ENCODE assay signal across 9 mouse cellular contexts in the genomic region with DNA sequence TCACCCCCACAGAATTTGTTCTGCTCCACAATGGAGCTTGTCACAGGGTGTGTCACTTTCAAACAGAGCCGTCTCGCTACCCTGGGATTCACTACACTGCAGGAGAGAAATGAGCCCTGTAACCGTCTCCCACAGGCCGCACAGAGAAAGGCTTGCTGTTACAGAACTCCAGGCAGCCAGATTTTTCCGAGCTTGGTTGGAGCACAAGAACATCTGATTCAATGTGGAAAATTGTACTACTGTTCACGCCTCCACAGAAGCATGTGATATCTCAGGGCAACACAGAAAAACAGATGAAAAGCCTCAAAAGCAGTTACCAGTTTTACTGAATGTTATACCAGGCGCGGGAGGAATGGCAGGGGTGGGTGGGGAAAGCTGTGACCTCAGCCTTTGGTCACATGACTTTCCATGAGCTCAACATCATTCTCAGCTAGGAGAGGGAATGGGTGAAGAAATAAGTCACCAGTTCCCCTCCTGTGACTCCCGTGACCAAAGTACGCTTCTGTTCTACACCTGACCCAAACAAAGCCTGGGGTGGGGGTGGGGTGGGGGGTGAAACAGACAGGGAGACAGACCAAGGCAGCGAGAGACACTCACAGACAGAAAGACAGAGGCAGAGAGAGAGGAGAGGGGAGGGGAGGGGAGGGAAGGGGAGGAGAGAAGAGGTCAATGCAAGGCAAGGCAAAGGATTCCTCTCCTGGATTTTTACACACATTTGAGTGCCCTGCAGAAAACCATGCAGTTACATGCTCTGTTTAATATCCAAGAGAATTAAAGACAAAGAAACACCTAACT. TPM values are rescaled to one million over a fixed set of nuclear protein-coding genes. Genes with fewer than 3 reads are reported as not detected.
DNase-seq lines count a peak whose midpoint lies in the region; ATAC-seq lines count a peak whose summit lies in the region.
"Had no signal": no experiment of that assay in that cellular context is flagged by ENCODE, and none has a peak within 500 bp of the region (broad histone marks: within the 10 kb centered on the region; RNA-seq: fewer than 3 reads in every experiment).

No protein-coding gene starts in this region.

- peak overlapping the region; percentile 55 for H3K4me2 ChIP-seq in heart, embryonic 11.5 days
- peak overlapping the region; percentile 40 for H3K4me2 ChIP-seq in kidney, embryonic 16.5 days (replicated peaks; ENCODE audit: low read depth, low read length)
- H3K4me2 ChIP-seq in limb, embryonic 13.5 days (replicated peaks): peak overlapping the region; percentile 36
- H3K4me2 ChIP-seq in neural tube, embryonic 14.5 days (ENCODE audit: low read depth, low read length): peak overlapping the region; percentile 41

- H3K27me3 ChIP-seq in heart, embryonic 11.5 days (ENCODE audit: control insufficient read depth, insufficient read depth, low read length): no peaks in the 10 kb centered on the region
- no peaks in the 10 kb centered on the region for H3K27me3 ChIP-seq in kidney, embryonic 16.5 days (ENCODE audit: insufficient read depth, low read length)
- no peaks in the 10 kb centered on the region for H3K27me3 ChIP-seq in limb, embryonic 13.5 days
- no peaks in the 10 kb centered on the region for H3K27me3 ChIP-seq in neural tube, embryonic 14.5 days (ENCODE audit: control insufficient read depth, insufficient read depth, low read length)
- H3K27me3 ChIP-seq: megakaryocyte, embryonic 14.5 days had no signal

- H3K9me3 ChIP-seq in heart, embryonic 11.5 days (replicated peaks; ENCODE audit: control insufficient read depth, low read length): no peaks in the 10 kb centered on the region
- no peaks in the 10 kb centered on the region for H3K9me3 ChIP-seq in kidney, embryonic 16.5 days (ENCODE audit: low read length)
- H3K9me3 ChIP-seq in limb, embryonic 13.5 days: no peaks in the 10 kb centered on the region
- no peaks in the 10 kb centered on the region for H3K9me3 ChIP-seq in neural tube, embryonic 14.5 days (ENCODE audit: control insufficient read depth, low read length)

- peak; percentile 57 for DNase-seq in retina, postnatal 1 day
- no peak for DNase-seq in retina, embryonic 14.5 days (ENCODE audit: low spot score)
- no peak for DNase-seq in T-cell, adult 2 months (ENCODE audit: low spot score)
- no peak for DNase-seq in adrenal gland, adult 8-10 months

- peak overlapping the region; percentile 50 for H3K27ac ChIP-seq in heart, embryonic 11.5 days (ENCODE audit: low read depth, low read length)
- peak overlapping the region; percentile 19; the same call in 1 of the 2 replicates for H3K27ac ChIP-seq in kidney, embryonic 16.5 days (ENCODE audit: low read length)
- no peak overlapping the region for H3K27ac ChIP-seq in limb, embryonic 13.5 days
- peak overlapping the region; percentile 74 for H3K27ac ChIP-seq in neural tube, embryonic 14.5 days (ENCODE audit: low read depth, low read length)

- peak overlapping the region; percentile 54; the same call in 1 of the 2 replicates for H3K9ac ChIP-seq in heart, embryonic 11.5 days (ENCODE audit: low read depth, low read length)
- H3K9ac ChIP-seq in kidney, embryonic 16.5 days (replicated peaks; ENCODE audit: low read length): no peak overlapping the region
- no peak overlapping the region for H3K9ac ChIP-seq in limb, embryonic 13.5 days
- H3K9ac ChIP-seq in neural tube, embryonic 14.5 days (replicated peaks; ENCODE audit: low read depth, low read length): peak overlapping the region; percentile 39; the same call in 1 of the 2 replicates

- H3K4me3 ChIP-seq in heart, embryonic 11.5 days (ENCODE audit: low read depth, low read length): peak overlapping the region; percentile 27; the same call in 1 of the 2 replicates
- no peak overlapping the region for H3K4me3 ChIP-seq in kidney, embryonic 16.5 days (ENCODE audit: low read length)
- no peak overlapping the region for H3K4me3 ChIP-seq in limb, embryonic 13.5 days
- H3K4me3 ChIP-seq in neural tube, embryonic 14.5 days (ENCODE audit: low read depth, low read length): no peak overlapping the region
- H3K4me3 ChIP-seq: megakaryocyte, embryonic 14.5 days had no signal

- peaks cover 3% of the 10 kb centered on the region; the same call in 1 of the 2 replicates for H3K4me1 ChIP-seq in heart, embryonic 11.5 days (ENCODE audit: control insufficient read depth, insufficient read depth, low read length)
- H3K4me1 ChIP-seq in kidney, embryonic 16.5 days (ENCODE audit: insufficient read depth, low read length): peaks cover 10% of the 10 kb centered on the region; the same call in 1 of the 2 replicates
- peaks cover 18% of the 10 kb centered on the region; the same call in 1 of the 2 replicates for H3K4me1 ChIP-seq in limb, embryonic 13.5 days
- peaks cover 7% of the 10 kb centered on the region; the same call in 1 of the 2 replicates for H3K4me1 ChIP-seq in neural tube, embryonic 14.5 days (ENCODE audit: control insufficient read depth, insufficient read depth, low read length)
- H3K4me1 ChIP-seq: megakaryocyte, embryonic 14.5 days had no signal

- ATAC-seq in heart, embryonic 11.5 days (replicated peaks; ENCODE audit: insufficient number of reproducible peaks, low FRiP score, low TSS enrichment): 0 out of 2 replicates have a peak, but pooled peaks have one; percentile 49
- ATAC-seq in kidney, embryonic 16.5 days (ENCODE audit: low FRiP score, low TSS enrichment): peak; percentile 87
- ATAC-seq in limb, embryonic 13.5 days (ENCODE audit: low FRiP score, low read depth): peak; percentile 48; the same call in 1 of the 2 replicates
- ATAC-seq in neural tube, embryonic 14.5 days (ENCODE audit: low read depth): peak; percentile 80

- WGBS in heart, embryonic 11.5 days (ENCODE audit: insufficient replicate concordance): 22% methylated on average over 11 of the region's 11 CpGs
- WGBS in kidney, embryonic 16.5 days: 45% methylated on average over 11 of the region's 11 CpGs
- 28% methylated on average over 11 of the region's 11 CpGs for WGBS in limb, embryonic 13.5 days
- WGBS in neural tube, embryonic 14.5 days: 6% methylated on average over 11 of the region's 11 CpGs

- no peaks in the 10 kb centered on the region for H3K36me3 ChIP-seq in heart, embryonic 11.5 days (ENCODE audit: control insufficient read depth, insufficient read depth, low read length)
- no peaks in the 10 kb centered on the region for H3K36me3 ChIP-seq in kidney, embryonic 16.5 days (ENCODE audit: insufficient read depth, low read length)
- no peaks in the 10 kb centered on the region for H3K36me3 ChIP-seq in limb, embryonic 13.5 days
- H3K36me3 ChIP-seq in neural tube, embryonic 14.5 days (ENCODE audit: control insufficient read depth, insufficient read depth, low read length): no peaks in the 10 kb centered on the region

RNA-seq across cellular contexts. Expression of gene Aig1, which starts 7.5 kb away (rescaled TPM):
- polyA plus RNA-seq in heart, embryonic 11.5 days (2014; fragmentation: Nextera tagmentation; extraction: Ambion mirVana): 38.3 and 41.7 TPM in 2 replicates
- 53.2 and 56.8 TPM in 2 replicates for polyA plus RNA-seq in kidney, embryonic 16.5 days (2015; fragmentation: Nextera tagmentation; extraction: Ambion mirVana)
- polyA plus RNA-seq in limb, embryonic 13.5 days (2015; fragmentation: Nextera tagmentation; extraction: Ambion mirVana): 23.5 and 24.2 TPM in 2 replicates
- 95.4 and 124 TPM in 2 replicates for polyA plus RNA-seq in neural tube, embryonic 14.5 days (2014; fragmentation: Nextera tagmentation; extraction: Ambion mirVana)
- 10 to 100 TPM; 24.8 to 38.4 (median 30.6) TPM for total RNA-seq in adrenal gland, adult 8-10 months (2022)

Comparison
In these comparisons a context has a peak if more than half of its experiments do, and no peak if none do; other contexts are left out.
1. H3K9ac ChIP-seq: peak in heart, embryonic 11.5 days (single experiment) and neural tube, embryonic 14.5 days (single experiment); none in kidney, embryonic 16.5 days (single experiment) and limb, embryonic 13.5 days (single experiment).
2. Peak in every context shown above with its lines, with median percentiles within 50 percentile points of each other: ATAC-seq and H3K4me2 ChIP-seq.